Comparison of ENCODE assay signal across 28 mouse cellular contexts in genomic region chr12:39605289-39605688, GRCm38 (mm10).
"Had no signal": no experiment of that assay in that cellular context is flagged by ENCODE, and none has a peak within 500 bp of the region (broad histone marks: within the 10 kb centered on the region; RNA-seq: fewer than 3 reads in every experiment).

No protein-coding gene starts in this region.

- H3K9ac ChIP-seq: embryonic facial prominence, embryonic 12.5 days; embryonic facial prominence, embryonic 13.5 days; embryonic facial prominence, embryonic 15.5 days; forebrain, embryonic 12.5 days; forebrain, embryonic 13.5 days; forebrain, embryonic 15.5 days; forebrain, postnatal 0 days had no signal

- H3K4me3 ChIP-seq: embryonic facial prominence, embryonic 10.5 days; embryonic facial prominence, embryonic 12.5 days; embryonic facial prominence, embryonic 13.5 days; embryonic facial prominence, embryonic 15.5 days; erythroblast, embryonic 14.5 days; forebrain, embryonic 10.5 days; forebrain, embryonic 12.5 days; forebrain, embryonic 13.5 days; forebrain, embryonic 15.5 days; gastrocnemius, adult 2 months; heart, adult 2 months; heart, embryonic 10.5 days had no signal

- DNase-seq: cerebellum, adult 9-10 months; cerebellum, adult 9-11 months; cerebellum, postnatal 10 days; cerebellum, postnatal 14 days; cerebellum, postnatal 25 days; cerebellum, postnatal 36 days; embryo, embryonic 11 days; forebrain, postnatal 0 days; gastrocnemius, adult 2 months; gastrocnemius, postnatal 10 days; gastrocnemius, postnatal 14 days; gastrocnemius, postnatal 25 days; gastrocnemius, postnatal 36 days; heart, adult 11 months; heart, adult 18-20 months; heart, adult 2 months had no signal

- H3K27me3 ChIP-seq: embryonic facial prominence, embryonic 12.5 days; embryonic facial prominence, embryonic 13.5 days; embryonic facial prominence, embryonic 15.5 days; forebrain, embryonic 12.5 days; forebrain, embryonic 13.5 days; forebrain, embryonic 15.5 days had no signal

- H3K4me2 ChIP-seq: embryonic facial prominence, embryonic 12.5 days; embryonic facial prominence, embryonic 13.5 days; embryonic facial prominence, embryonic 15.5 days; forebrain, embryonic 12.5 days; forebrain, embryonic 13.5 days; forebrain, embryonic 15.5 days had no signal

- H3K27ac ChIP-seq: embryonic facial prominence, embryonic 10.5 days; embryonic facial prominence, embryonic 12.5 days; embryonic facial prominence, embryonic 13.5 days; embryonic facial prominence, embryonic 15.5 days; forebrain, embryonic 10.5 days; forebrain, embryonic 12.5 days; forebrain, embryonic 13.5 days; forebrain, embryonic 15.5 days; gastrocnemius, adult 2 months; heart, adult 2 months; heart, embryonic 10.5 days had no signal

- H3K9me3 ChIP-seq: embryonic facial prominence, embryonic 10.5 days; embryonic facial prominence, embryonic 12.5 days; embryonic facial prominence, embryonic 13.5 days; embryonic facial prominence, embryonic 15.5 days; forebrain, embryonic 10.5 days; forebrain, embryonic 12.5 days; forebrain, embryonic 13.5 days; forebrain, embryonic 15.5 days; heart, embryonic 10.5 days had no signal

- H3K36me3 ChIP-seq: embryonic facial prominence, embryonic 10.5 days; embryonic facial prominence, embryonic 12.5 days; embryonic facial prominence, embryonic 13.5 days; embryonic facial prominence, embryonic 15.5 days; forebrain, embryonic 10.5 days; forebrain, embryonic 12.5 days; forebrain, embryonic 15.5 days; heart, embryonic 10.5 days had no signal

- ATAC-seq: forebrain, embryonic 13.5 days; forebrain, embryonic 14.5 days; forebrain, embryonic 15.5 days; forebrain, embryonic 16.5 days had no signal

- H3K4me1 ChIP-seq: embryonic facial prominence, embryonic 10.5 days; embryonic facial prominence, embryonic 12.5 days; embryonic facial prominence, embryonic 13.5 days; embryonic facial prominence, embryonic 15.5 days; forebrain, embryonic 10.5 days; forebrain, embryonic 12.5 days; forebrain, embryonic 13.5 days; forebrain, embryonic 15.5 days; heart, embryonic 10.5 days had no signal
